Mouse (Mus musculus) limb, embryonic 14.5 days (tissue): ENCODE results near the gene Shisa9. TPM values are rescaled to one million over a fixed set of nuclear protein-coding genes. Genes with fewer than 3 reads are reported as not detected.
A peak's percentile ranks its signal among the peaks of the same experiment; 100 is the strongest.

Experiments
- ATAC-seq: fragments of 200-750 bp; cut with Nextera tagmentation; 2 replicates; pipeline ENCODE4 v1.8.0; 2017; ENCODE audit warnings: low read depth, moderate number of reproducible peaks, moderate TSS enrichment; ENCODE audit not compliant: low FRiP score
- DNase-seq: peaks from one replicate; pipeline ENCODE4 v3.0.0-alpha.2; 2015; ENCODE audit warnings: low spot score
- H3K27ac ChIP-seq: fragments of 300-500 bp; sonication (generic); replicated peaks from 2 replicates; pipeline ENCODE4 v1.5.1; 2014; ENCODE audit warnings: low read depth, mild to moderate bottlenecking, low read length, moderate library complexity, mixed read lengths
- H3K27me3 ChIP-seq: fragments of 300-500 bp; sonication (generic); 2 replicates; pipeline ENCODE4 v1.6.1; 2014; ENCODE audit warnings: low read length, mixed read lengths; ENCODE audit not compliant: control insufficient read depth, insufficient read depth
- H3K36me3 ChIP-seq: fragments of 300-500 bp; sonication (generic); 2 replicates; pipeline ENCODE4 v1.6.1; 2014; ENCODE audit warnings: mild to moderate bottlenecking, low read length, moderate library complexity, mixed read lengths; ENCODE audit not compliant: control insufficient read depth, insufficient read depth
- H3K4me1 ChIP-seq: fragments of 300-500 bp; sonication (generic); 2 replicates; pipeline ENCODE4 v1.6.1; 2014; ENCODE audit warnings: antibody characterized with exemption, low read length, mixed read lengths; ENCODE audit not compliant: control insufficient read depth, insufficient read depth
- H3K4me2 ChIP-seq: fragments of 300-500 bp; sonication (generic); replicated peaks from 2 replicates; pipeline ENCODE4 v1.6.1; 2014; ENCODE audit warnings: low read depth, mild to moderate bottlenecking, low read length, moderate library complexity; ENCODE audit not compliant: severe bottlenecking
- H3K4me3 ChIP-seq: fragments of 300-500 bp; sonication (generic); replicated peaks from 2 replicates; pipeline ENCODE4 v1.5.1; 2014; ENCODE audit warnings: low read length
- H3K9ac ChIP-seq: fragments of 300-500 bp; sonication (generic); 2 replicates; pipeline ENCODE4 v1.6.1; 2014; ENCODE audit warnings: mild to moderate bottlenecking, low read depth, low read length, moderate library complexity; ENCODE audit not compliant: severe bottlenecking
- H3K9me3 ChIP-seq: fragments of 300-500 bp; sonication (generic); 2 replicates; pipeline ENCODE4 v1.6.1; 2016; ENCODE audit warnings: low read length; ENCODE audit not compliant: control insufficient read depth
- POLR2A ChIP-seq: fragments of 200-500 bp; IDR thresholded peaks from 2 replicates; pipeline ENCODE4 v1.8.0; 2012; ENCODE audit warnings: inconsistent platforms, mild to moderate bottlenecking, moderate library complexity, borderline replicate concordance; ENCODE audit not compliant: insufficient read depth, insufficient read length; ENCODE audit errors: extremely low read depth
- WGBS: fragments of 180-500 bp; shearing (Covaris S2); extraction: QIAGEN DNeasy Blood & Tissue Kit; methylation state at CpG from one replicate; pipeline ENCODE4 v1.1.7; 2014; 5-methylcytosine and 5-hydroxymethylcytosine counted together
- polyA plus RNA-seq, 2 experiments: library from polyadenylated mRNA; depleted of rRNA in 1 of 2; stranded (reverse) in 1 of 2; unstranded in 1 of 2; fragments of >200 nt; fragmentation: Nextera tagmentation in 1 of 2; extraction: Ambion mirVana in 1 of 2; gene quantifications; 2 replicates each; pipeline versions ENCODE4 v1.2.1 to v1.2.3; 2012 to 2014

Shisa9 gene
- polyA plus RNA-seq, 2 experiments: 1.8 to 2.4 TPM

DNA sequence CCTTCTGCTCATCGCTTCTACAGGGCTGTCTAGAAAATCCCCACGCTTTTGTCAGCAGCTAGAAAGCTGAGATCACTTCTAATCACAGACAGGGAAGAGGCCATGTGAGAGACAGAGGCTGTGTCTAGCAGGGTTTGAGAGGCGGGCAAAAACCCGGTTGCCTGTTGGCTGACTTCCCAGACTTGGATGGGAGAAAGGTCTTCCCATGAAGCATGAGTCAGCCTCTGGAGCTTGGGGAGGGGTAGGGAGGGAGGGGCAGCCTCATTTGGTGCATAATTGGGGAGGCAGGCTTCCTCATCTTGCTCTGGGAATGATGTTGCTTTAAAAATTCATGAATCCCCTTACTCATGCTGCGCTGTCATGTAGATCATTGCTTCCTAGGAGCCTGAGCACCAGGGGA lies 57.0 kb downstream of the Shisa9 start:
- 61% methylated on average over 5 of the region's 5 CpGs for WGBS
- DNase-seq: peak; percentile 71

DNA sequence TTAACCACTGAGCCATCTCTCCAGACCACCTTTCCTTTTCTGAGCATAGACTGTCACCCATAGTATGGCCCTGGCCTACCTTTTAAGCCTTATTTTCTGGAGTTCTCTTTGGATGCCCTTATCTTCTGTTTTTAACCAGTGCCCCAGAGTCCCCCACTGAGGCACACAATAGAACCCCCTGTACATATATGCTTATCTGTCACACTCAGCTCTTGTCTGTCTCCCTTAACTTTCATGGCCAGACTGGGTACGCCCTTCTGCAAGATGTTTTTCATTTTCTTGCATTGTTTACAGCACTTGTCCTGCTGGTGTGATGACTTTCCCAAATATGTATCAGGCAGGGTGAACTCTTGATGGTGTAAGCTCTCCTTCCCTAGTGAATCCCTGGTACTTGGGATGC lies 68.1 kb downstream of the Shisa9 start:
- Histone ChIP-seq H3K27me3 (no peaks in the 10 kb centered on the region), H3K4me3 (no peak overlapping the region), H3K36me3 (no peaks in the 10 kb centered on the region), H3K4me2 (no peak overlapping the region), H3K9ac (no peak overlapping the region), H3K4me1 (no peaks in the 10 kb centered on the region), H3K27ac (no peak overlapping the region), H3K9me3 (no peaks in the 10 kb centered on the region)
- DNase-seq (no peak), ATAC-seq (no peak)
- no peak for TF ChIP-seq POLR2A
- 77% methylated on average over 1 of the region's 1 CpGs for WGBS

More for the DNA sequence above, 57.0 kb downstream of the Shisa9 start:
- H3K27me3 ChIP-seq: no peaks in the 10 kb centered on the region
- no peak for ATAC-seq
- no peaks in the 10 kb centered on the region for H3K4me1 ChIP-seq
- H3K9me3 ChIP-seq: no peaks in the 10 kb centered on the region
- H3K36me3 ChIP-seq: no peaks in the 10 kb centered on the region
- H3K4me3 ChIP-seq: no peak overlapping the region
- H3K9ac ChIP-seq: no peak overlapping the region
- no peak overlapping the region for H3K27ac ChIP-seq
- no peak overlapping the region for H3K4me2 ChIP-seq
- no peak for TF ChIP-seq POLR2A

DNA sequence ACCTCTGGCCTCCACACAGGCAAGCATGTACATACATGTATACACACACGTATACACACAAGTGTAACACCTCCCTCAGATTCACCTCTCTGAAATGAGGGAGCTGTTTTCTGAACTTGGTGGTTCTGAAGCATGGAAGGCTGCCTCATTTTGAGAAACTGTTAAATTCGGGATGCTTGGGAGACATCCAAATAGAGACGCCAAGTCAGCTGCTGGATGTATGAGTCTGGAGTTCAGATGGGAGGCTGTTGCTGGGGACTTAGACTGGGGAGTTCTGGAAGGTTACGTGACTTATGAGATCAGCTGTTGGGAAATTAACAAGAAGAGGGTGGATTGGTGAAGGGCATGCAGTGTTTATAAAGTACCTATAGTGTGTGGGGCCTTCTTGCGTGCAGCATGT lies 88.7 kb downstream of the Shisa9 start:
- ATAC-seq (no peak), DNase-seq (no peak)
- Histone ChIP-seq H3K27me3 (no peaks in the 10 kb centered on the region), H3K4me1 (0 out of 2 replicates have a peak, but pooled peaks cover 8% of the 10 kb centered on the region), H3K9me3 (no peaks in the 10 kb centered on the region), H3K4me3 (no peak overlapping the region), H3K4me2 (no peak overlapping the region), H3K9ac (no peak overlapping the region), H3K27ac (no peak overlapping the region), H3K36me3 (no peaks in the 10 kb centered on the region)
- WGBS: 69% methylated on average over 5 of the region's 5 CpGs
- TF ChIP-seq POLR2A: no peak

DNA sequence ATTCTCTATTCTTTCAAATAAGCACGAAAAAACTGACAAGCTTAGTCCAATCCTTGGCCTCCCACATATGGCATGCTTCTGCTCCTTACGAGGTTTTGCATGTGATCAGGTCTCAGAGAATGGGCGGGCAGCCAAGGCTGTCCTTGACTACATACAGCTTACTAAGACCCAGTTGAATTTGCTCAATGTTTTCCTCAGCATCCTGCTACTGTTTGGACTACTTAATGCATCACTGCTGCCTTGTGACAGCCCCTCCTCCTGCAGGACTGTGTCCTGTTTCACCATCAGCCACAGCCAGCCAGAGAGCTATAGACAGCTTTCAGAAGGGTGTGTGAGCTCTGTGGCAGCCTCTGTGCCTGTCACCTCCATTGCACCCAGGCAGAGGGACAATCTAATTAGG lies 92.4 kb downstream of the Shisa9 start:
- no peak for TF ChIP-seq POLR2A
- DNase-seq: peak; percentile 65
- no peak overlapping the region for H3K4me3 ChIP-seq
- ATAC-seq: peak; percentile 77; the same call in 1 of the 2 replicates
- no peak overlapping the region for H3K4me2 ChIP-seq
- H3K27ac ChIP-seq: no peak overlapping the region
- H3K27me3 ChIP-seq: no peaks in the 10 kb centered on the region
- H3K9ac ChIP-seq: no peak overlapping the region
- no peaks in the 10 kb centered on the region for H3K36me3 ChIP-seq
- H3K4me1 ChIP-seq: 0 out of 2 replicates have a peak, but pooled peaks cover 8% of the 10 kb centered on the region
- no peaks in the 10 kb centered on the region for H3K9me3 ChIP-seq
- WGBS: 37% methylated on average over 3 of the region's 3 CpGs

DNA sequence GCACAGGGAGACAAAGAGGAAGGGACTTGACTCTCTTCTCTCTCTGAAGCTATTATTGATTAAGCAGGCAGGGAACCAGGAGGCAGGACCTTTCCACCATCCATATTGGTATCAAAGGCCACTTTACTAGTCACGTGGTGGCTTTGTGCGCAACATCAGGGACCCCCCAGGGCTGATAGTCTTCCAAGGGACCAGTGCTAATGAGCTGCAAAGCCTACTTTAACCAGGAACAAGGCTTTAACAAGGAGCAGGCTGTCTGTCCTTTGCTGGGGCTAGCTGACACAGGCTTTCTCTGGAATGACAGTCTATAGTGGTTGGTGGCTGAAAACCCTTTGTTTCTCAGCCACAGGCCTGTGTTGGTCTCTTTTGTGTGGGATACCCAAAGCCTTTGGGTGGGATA lies 92.8 kb downstream of the Shisa9 start:
- no peaks in the 10 kb centered on the region for H3K36me3 ChIP-seq
- no peak for ATAC-seq
- H3K9me3 ChIP-seq: no peaks in the 10 kb centered on the region
- no peak overlapping the region for H3K4me3 ChIP-seq
- H3K4me2 ChIP-seq: no peak overlapping the region
- 41% methylated on average over 2 of the region's 2 CpGs for WGBS
- no peak overlapping the region for H3K27ac ChIP-seq
- no peak for DNase-seq
- H3K27me3 ChIP-seq: no peaks in the 10 kb centered on the region
- H3K4me1 ChIP-seq: 0 out of 2 replicates have a peak, but pooled peaks cover 8% of the 10 kb centered on the region
- TF ChIP-seq POLR2A: no peak
- H3K9ac ChIP-seq: no peak overlapping the region

DNA sequence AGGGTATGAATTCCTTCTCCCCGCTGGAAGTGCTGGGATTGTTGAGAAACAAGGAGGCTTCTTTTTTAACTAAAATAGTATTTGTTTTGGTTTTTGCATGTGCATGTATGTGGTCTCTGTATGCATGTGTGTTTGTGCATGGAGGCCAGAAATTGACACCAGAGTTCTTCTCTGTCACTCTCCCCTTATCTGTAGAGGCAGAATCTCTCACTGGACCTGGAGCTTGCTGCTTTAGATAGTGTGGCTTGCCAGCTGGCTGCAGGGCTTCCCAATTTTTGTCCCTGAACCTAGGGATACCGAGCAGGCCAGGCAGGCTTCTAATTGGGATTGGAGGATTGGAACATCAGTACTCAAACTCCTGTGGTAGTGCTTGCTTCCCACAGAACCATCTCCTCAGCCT lies 99.2 kb downstream of the Shisa9 start:
- no peak for DNase-seq
- WGBS: 74% methylated on average over 2 of the region's 2 CpGs
- no peak overlapping the region for H3K9ac ChIP-seq
- no peaks in the 10 kb centered on the region for H3K4me1 ChIP-seq
- H3K27me3 ChIP-seq: no peaks in the 10 kb centered on the region
- H3K27ac ChIP-seq: no peak overlapping the region
- no peaks in the 10 kb centered on the region for H3K9me3 ChIP-seq
- no peak for TF ChIP-seq POLR2A
- no peak overlapping the region for H3K4me3 ChIP-seq
- no peak overlapping the region for H3K4me2 ChIP-seq
- ATAC-seq: no peak
- H3K36me3 ChIP-seq: no peaks in the 10 kb centered on the region
